Mouse (Mus musculus) neural tube, embryonic 12.5 days (tissue): ENCODE results near the gene Slc44a3. TPM values are rescaled to one million over a fixed set of nuclear protein-coding genes. Genes with fewer than 3 reads are reported as not detected.
A peak's percentile ranks its signal among the peaks of the same experiment; 100 is the strongest.

ENCODE experiments used
- ATAC-seq: fragments of 200-750 bp; cut with Nextera tagmentation; 2 replicates; pipeline ENCODE4 v1.8.0; 2017; ENCODE audit warnings: low read depth, mild to moderate bottlenecking, moderate TSS enrichment, moderate library complexity; ENCODE audit not compliant: low FRiP score
- H3K27ac ChIP-seq: fragments of 300-500 bp; sonication (generic); 2 replicates; pipeline ENCODE4 v1.5.1; 2016
- H3K27me3 ChIP-seq: fragments of 300-500 bp; sonication (generic); replicated peaks from 2 replicates; pipeline ENCODE4 v1.6.1; 2016; ENCODE audit warnings: mild to moderate bottlenecking
- H3K36me3 ChIP-seq: fragments of 300-500 bp; sonication (generic); 2 replicates; pipeline ENCODE4 v1.6.1; 2016; ENCODE audit warnings: mild to moderate bottlenecking
- H3K4me1 ChIP-seq: fragments of 300-500 bp; sonication (generic); 2 replicates; pipeline ENCODE4 v1.6.1; 2016
- H3K4me2 ChIP-seq: fragments of 300-500 bp; sonication (generic); replicated peaks from 2 replicates; pipeline ENCODE4 v1.6.1; 2016; ENCODE audit warnings: mild to moderate bottlenecking
- H3K4me3 ChIP-seq: fragments of 300-500 bp; sonication (generic); 2 replicates; pipeline ENCODE4 v1.5.1; 2016
- H3K9ac ChIP-seq: fragments of 300-500 bp; sonication (generic); 2 replicates; pipeline ENCODE4 v1.6.1; 2016; ENCODE audit warnings: mild to moderate bottlenecking
- H3K9me3 ChIP-seq: fragments of 300-500 bp; sonication (generic); 2 replicates; pipeline ENCODE4 v1.6.1; 2016; ENCODE audit warnings: mild to moderate bottlenecking
- WGBS: fragments of 180-500 bp; shearing (Covaris S2); methylation state at CpG from one replicate; pipeline ENCODE4 v1.1.7; 2016; 5-methylcytosine and 5-hydroxymethylcytosine counted together
- polyA plus RNA-seq: library from polyadenylated mRNA; unstranded; fragments of >200 nt; fragmentation: Nextera tagmentation; extraction: Ambion mirVana; gene quantifications from 2 replicates; pipeline ENCODE4 v1.2.1, GENCODE M21; 2016

Gene Slc44a3
- polyA plus RNA-seq, 1 experiment from 2014 or later: 0.53 TPM

DNA sequence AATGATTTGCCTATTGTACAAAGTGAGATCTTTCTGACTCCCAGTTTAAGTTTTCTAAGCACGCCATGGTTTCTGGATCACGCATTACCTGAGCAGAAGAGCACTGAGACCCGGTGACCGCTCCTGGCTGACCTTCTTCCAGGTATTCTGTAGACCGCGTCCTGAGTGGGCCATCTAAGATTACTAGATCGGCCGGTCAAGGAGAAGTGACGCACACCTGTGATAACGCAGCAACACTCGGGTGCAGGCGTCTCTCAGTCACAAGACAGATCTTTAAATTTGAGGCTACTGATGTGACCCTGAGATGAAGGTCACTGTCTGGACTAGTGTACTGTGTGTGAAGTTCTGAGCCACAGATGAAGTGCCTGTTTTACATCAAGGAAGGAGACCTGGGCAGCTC is 90.7 kb downstream of the Slc44a3 start:
- H3K27me3 ChIP-seq: no peaks in the 10 kb centered on the region
- no peaks in the 10 kb centered on the region for H3K9me3 ChIP-seq
- WGBS: 96% methylated on average over 12 of the region's 12 CpGs
- H3K4me3 ChIP-seq: no peak overlapping the region
- no peak overlapping the region for H3K27ac ChIP-seq
- peaks cover 16% of the 10 kb centered on the region; the same call in 1 of the 2 replicates for H3K4me1 ChIP-seq
- H3K4me2 ChIP-seq: no peak overlapping the region
- ATAC-seq: no peak
- H3K9ac ChIP-seq: no peak overlapping the region
- peaks cover 58% of the 10 kb centered on the region for H3K36me3 ChIP-seq

DNA sequence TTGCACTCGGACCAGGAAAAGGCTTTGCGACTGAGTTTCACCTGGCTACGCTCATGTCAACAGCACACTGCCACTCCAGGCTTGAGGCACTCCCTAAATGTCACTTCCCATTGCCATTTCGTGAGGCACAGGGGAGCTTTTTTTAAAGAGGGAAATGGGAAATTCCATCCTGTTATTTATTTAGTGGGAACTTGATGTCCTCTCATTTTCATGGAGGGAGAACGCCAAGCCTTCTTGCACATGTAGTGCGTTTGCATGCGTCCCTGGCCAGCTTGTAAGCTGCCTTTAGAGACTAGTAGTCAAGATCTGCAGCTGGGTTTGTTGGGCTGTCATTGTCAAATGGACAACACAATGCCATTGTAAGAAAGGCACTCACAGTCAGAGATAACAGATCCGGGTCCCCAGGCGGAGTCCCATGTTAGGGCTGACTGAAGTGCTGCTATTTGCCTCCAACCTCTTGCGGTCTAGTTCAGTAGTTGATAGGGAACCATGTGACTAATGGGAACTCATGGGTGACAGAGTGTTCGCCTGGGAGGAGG is 92.5 kb downstream of the Slc44a3 start:
- Histone ChIP-seq H3K4me2 (no peak overlapping the region), H3K9me3 (no peaks in the 10 kb centered on the region), H3K4me3 (no peak overlapping the region), H3K27me3 (no peaks in the 10 kb centered on the region), H3K9ac (no peak overlapping the region), H3K4me1 (peaks cover 26% of the 10 kb centered on the region), H3K36me3 (peaks cover 57% of the 10 kb centered on the region), H3K27ac (no peak overlapping the region)
- WGBS: 88% methylated on average over 11 of the region's 11 CpGs
- ATAC-seq: no peak

DNA sequence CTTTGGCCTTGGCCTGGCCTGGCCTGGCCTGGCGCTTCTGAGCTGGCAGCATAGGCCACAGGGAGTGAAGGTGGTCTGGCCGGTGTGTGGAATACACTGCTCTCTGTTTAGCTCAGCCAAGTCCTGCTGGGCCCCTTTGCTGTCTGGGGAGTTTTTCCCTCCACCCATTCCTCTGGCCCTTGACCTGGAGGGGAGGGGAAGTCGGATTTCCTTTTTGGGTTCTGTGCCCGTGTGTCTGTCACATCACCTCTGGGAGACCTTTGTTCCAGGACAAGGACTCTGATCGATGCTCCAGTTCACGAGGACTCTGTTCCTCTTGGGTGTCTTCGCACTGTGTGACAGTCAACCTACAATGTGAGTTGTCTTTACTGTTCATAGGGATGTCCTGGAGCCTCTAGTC is 94.2 kb downstream of the Slc44a3 start:
- no peak overlapping the region for H3K4me3 ChIP-seq
- 80% methylated on average over 7 of the region's 7 CpGs for WGBS
- no peaks in the 10 kb centered on the region for H3K9me3 ChIP-seq
- no peaks in the 10 kb centered on the region for H3K27me3 ChIP-seq
- H3K4me1 ChIP-seq: peaks cover 41% of the 10 kb centered on the region
- no peak overlapping the region for H3K4me2 ChIP-seq
- no peak for ATAC-seq
- H3K9ac ChIP-seq: no peak overlapping the region
- peaks cover 43% of the 10 kb centered on the region for H3K36me3 ChIP-seq
- H3K27ac ChIP-seq: no peak overlapping the region

DNA sequence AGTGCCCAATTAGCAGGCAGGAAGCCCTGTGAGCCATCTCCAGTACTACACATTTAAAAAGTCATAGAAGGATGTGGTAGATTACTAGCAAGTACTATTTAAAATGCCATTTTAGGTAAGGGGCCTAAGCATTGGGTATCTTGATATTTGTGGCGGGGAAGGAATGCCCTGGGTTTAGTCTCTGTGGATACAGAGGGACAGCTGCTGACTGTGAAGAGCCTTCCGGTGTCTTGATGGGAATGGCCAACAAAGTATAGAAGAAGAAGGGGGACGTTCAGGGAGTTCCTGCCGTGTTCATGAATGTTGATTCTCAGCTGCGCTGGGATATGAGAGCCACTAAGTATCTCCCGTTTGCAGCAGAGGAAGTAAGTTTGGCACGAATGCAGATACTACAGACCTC is 95.1 kb downstream of the Slc44a3 start:
- 93% methylated on average over 7 of the region's 7 CpGs for WGBS

DNA sequence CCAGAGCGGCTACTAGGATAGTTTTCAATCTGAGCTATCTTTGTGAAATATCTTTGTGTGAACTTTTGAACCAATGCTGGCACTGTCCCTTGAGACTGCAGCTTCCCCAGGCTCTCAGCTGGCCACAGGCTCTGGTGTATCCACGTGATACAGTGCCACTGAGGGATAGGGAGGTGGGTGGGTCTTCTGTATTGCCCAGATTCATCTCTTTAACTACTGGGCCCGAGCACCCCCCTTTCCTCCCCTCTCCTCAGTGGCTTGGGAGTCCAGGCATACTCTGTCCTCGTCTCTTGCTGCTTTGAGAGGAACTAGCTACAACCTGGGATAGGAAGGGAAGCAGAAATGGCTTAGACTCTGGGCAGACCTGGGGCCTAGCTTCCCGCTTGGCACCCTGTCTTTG is 96.9 kb downstream of the Slc44a3 start:
- Histone ChIP-seq H3K4me2 (peak overlapping the region; percentile 21; the same call in 1 of the 2 replicates), H3K9me3 (no peaks in the 10 kb centered on the region), H3K36me3 (peaks cover 25% of the 10 kb centered on the region), H3K27ac (no peak overlapping the region), H3K27me3 (no peaks in the 10 kb centered on the region), H3K9ac (no peak overlapping the region), H3K4me3 (no peak overlapping the region), H3K4me1 (peaks cover 55% of the 10 kb centered on the region)
- WGBS: 69% methylated on average over 5 of the region's 5 CpGs
- ATAC-seq: no peak

More for the DNA sequence above, 95.1 kb downstream of the Slc44a3 start:
- Histone ChIP-seq H3K4me2 (no peak overlapping the region), H3K36me3 (peaks cover 39% of the 10 kb centered on the region), H3K27ac (no peak overlapping the region), H3K4me3 (no peak overlapping the region), H3K9me3 (no peaks in the 10 kb centered on the region), H3K9ac (no peak overlapping the region), H3K27me3 (no peaks in the 10 kb centered on the region), H3K4me1 (peaks cover 47% of the 10 kb centered on the region)
- no peak for ATAC-seq

DNA sequence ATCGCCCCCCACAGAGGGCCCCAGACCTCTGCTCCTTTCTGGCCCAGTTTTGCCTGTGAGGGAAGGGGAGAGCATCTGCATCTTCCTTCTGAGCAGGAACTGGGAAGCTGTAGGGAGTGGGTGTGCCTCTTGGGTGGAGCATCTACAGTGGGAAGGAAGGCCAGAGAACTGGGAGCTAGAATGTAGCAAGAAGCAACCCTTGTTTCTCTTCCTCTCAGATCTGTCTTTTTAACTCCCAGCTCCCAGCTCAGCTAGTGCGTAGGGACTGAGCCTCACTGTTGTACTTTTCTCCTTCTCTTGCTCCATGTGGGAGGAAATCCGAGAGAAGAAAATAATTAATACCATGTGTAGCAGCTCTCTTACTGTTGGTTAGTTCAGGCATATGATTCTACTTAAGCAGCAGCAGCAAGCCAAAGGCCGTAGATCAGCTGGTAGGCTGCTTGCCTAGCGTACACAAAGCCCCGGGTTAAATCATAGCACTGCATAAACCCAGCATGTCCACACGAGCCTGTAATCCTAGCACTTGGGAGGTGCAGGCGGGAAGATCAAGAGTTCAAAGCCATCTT is 98.2 kb downstream of the Slc44a3 start:
- Histone ChIP-seq H3K27ac (no peak overlapping the region; the same call in 1 of the 2 replicates), H3K9me3 (no peaks in the 10 kb centered on the region), H3K27me3 (no peaks in the 10 kb centered on the region), H3K4me2 (peak overlapping the region; percentile 14; the same call in 1 of the 2 replicates), H3K4me3 (no peak overlapping the region), H3K4me1 (peaks cover 67% of the 10 kb centered on the region), H3K36me3 (peaks cover 18% of the 10 kb centered on the region), H3K9ac (peak overlapping the region; percentile 45; the same call in 1 of the 2 replicates)
- no peak for ATAC-seq
- WGBS: 63% methylated on average over 8 of the region's 8 CpGs

DNA sequence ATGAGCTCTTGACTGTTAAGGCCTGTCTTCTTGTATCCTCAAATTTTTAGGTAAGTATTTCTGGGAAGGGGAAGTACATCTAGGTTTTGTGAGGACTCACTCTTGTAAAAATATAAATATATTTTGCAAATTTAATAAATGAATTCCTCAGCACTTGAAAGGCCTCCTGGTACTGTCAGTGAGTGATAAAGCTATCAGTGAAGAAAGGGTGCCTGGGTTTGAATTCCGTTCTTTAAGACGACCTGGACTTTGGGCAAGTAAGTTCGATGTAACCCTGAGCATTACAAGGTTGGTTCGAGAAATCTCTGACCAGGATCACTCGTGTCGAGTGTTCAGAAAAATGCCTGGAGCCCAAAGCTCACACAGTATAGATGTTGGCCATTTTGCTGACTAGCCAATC is 98.8 kb downstream of the Slc44a3 start:
- peaks cover 12% of the 10 kb centered on the region; the same call in 1 of the 2 replicates for H3K36me3 ChIP-seq
- no peaks in the 10 kb centered on the region for H3K27me3 ChIP-seq
- no peak overlapping the region for H3K4me2 ChIP-seq
- H3K27ac ChIP-seq: no peak overlapping the region
- 87% methylated on average over 6 of the region's 6 CpGs for WGBS
- H3K4me3 ChIP-seq: no peak overlapping the region
- H3K9me3 ChIP-seq: no peaks in the 10 kb centered on the region
- peaks cover 68% of the 10 kb centered on the region for H3K4me1 ChIP-seq
- no peak for ATAC-seq
- H3K9ac ChIP-seq: no peak overlapping the region

DNA sequence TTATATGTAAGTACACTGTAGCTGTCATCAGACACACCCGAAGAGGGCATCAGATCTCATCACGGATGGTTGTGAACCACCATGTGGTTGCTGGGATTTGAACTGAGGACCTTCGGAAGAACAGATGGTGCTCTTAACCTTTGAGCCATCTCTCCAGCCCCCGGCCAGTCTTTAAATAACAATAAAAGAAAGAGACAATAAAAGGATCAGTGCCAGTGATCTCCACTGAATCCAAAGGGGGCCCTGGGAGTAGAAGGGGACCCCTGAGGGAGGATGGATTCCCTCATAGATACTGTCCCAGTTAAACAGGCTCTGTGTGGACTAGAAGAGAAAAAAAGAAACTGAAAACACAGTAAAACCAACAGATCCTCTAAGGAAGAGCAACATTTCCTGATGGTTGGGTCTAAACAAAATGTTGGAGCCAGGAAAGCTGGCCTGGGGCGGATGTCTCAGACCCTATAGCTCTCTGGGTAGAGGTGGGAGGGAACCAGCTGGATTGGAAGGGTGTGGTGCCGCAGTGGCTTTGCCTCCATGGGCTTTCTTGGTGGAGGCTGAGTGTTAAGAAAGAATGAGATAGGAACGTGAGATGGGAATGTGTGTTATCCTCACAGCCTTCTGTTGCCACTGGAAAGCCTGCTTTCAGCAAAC is 101.8 kb downstream of the Slc44a3 start:
- Histone ChIP-seq H3K36me3 (no peaks in the 10 kb centered on the region), H3K4me2 (peak overlapping the region; percentile 78), H3K9ac (no peak overlapping the region), H3K4me1 (peaks cover 65% of the 10 kb centered on the region), H3K4me3 (no peak overlapping the region), H3K27me3 (no peaks in the 10 kb centered on the region), H3K9me3 (no peaks in the 10 kb centered on the region), H3K27ac (no peak overlapping the region)
- 22% methylated on average over 7 of the region's 7 CpGs for WGBS
- ATAC-seq: no peak

DNA sequence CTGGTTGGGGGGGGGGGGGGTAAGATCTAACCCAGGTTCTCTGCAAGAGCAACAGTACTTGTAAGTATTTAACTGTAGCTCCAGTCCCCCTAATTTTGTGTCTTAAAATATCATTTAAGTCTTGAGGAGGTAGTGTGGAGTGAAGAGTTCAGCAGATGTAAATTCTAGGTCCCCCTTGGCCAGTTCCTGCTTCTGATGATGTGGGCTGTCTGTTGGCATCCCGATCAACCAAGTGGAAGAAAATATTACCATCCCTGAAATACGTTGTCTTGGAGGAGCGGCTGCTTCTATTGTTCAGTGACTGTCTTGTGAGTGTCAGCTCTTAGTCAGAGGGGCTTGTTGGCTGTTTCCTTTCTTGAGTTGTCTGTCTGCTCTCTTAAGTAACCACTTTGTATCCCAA is 102.7 kb downstream of the Slc44a3 start:
- Histone ChIP-seq H3K9me3 (no peaks in the 10 kb centered on the region), H3K4me2 (peak overlapping the region; percentile 78), H3K27ac (no peak overlapping the region), H3K36me3 (no peaks in the 10 kb centered on the region), H3K4me3 (peak overlapping the region; percentile 18), H3K4me1 (peaks cover 55% of the 10 kb centered on the region), H3K27me3 (no peaks in the 10 kb centered on the region), H3K9ac (no peak overlapping the region)
- 28% methylated on average over 3 of the region's 3 CpGs for WGBS
- ATAC-seq: no peak

DNA sequence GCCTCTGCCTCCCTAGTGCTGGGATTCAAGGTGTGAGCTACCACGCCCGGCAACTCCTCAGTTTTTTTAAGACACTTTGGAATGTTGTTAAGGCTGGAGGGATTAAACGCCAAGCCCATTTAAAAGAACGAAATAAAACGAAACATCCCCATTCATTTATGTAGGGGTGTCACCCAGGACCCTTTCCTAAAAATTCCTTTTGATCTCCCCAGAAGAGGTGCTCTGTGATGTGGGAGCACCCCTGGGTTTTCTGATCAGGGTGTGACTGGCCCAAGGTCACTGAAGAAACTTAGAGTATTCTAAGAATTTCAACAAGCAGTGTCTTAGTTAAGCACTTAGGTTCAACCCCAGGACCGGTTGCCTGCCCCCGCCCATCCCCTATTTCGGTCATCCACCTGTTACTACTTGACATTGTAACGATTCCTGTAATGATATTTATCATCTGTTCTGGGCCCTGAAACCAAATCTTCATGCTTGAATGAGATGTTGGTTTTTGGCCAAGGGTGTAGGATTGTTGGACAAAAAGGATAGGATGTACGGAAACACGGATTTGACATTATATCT is 103.4 kb downstream of the Slc44a3 start:
- 59% methylated on average over 11 of the region's 11 CpGs for WGBS
- H3K9me3 ChIP-seq: no peaks in the 10 kb centered on the region
- H3K27ac ChIP-seq: no peak overlapping the region
- peak overlapping the region; percentile 98 for H3K9ac ChIP-seq
- no peaks in the 10 kb centered on the region for H3K27me3 ChIP-seq
- H3K36me3 ChIP-seq: no peaks in the 10 kb centered on the region
- ATAC-seq: no peak
- H3K4me2 ChIP-seq: peak overlapping the region; percentile 78
- H3K4me3 ChIP-seq: peak overlapping the region; percentile 89
- H3K4me1 ChIP-seq: peaks cover 49% of the 10 kb centered on the region

DNA sequence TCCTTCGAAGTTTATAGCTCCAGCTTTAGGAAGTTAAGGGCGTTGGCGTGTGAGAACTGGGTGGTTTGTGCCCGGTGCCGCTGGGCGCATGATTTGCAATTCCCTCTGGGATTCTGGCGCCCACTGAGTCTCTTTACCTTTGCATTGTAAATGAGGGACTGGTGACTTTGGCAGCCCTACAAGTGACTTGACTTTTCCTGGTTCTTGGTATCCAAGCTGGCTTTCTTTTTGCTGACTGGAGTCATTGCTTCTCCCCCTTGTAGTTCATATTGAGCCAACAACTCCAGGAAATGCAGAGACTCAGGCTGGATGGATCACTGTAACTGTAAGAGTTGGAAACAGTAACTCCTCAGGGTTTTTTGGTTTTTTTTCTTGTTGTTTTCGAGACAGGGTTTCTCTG is 104.0 kb downstream of the Slc44a3 start:
- H3K9me3 ChIP-seq: no peaks in the 10 kb centered on the region
- H3K36me3 ChIP-seq: no peaks in the 10 kb centered on the region
- 7% methylated on average over 8 of the region's 8 CpGs for WGBS
- peak overlapping the region; percentile 89 for H3K4me3 ChIP-seq
- no peak overlapping the region for H3K27ac ChIP-seq
- peak overlapping the region; percentile 78 for H3K4me2 ChIP-seq
- no peak for ATAC-seq
- H3K9ac ChIP-seq: peak overlapping the region; percentile 98
- H3K4me1 ChIP-seq: peaks cover 44% of the 10 kb centered on the region
- no peaks in the 10 kb centered on the region for H3K27me3 ChIP-seq

DNA sequence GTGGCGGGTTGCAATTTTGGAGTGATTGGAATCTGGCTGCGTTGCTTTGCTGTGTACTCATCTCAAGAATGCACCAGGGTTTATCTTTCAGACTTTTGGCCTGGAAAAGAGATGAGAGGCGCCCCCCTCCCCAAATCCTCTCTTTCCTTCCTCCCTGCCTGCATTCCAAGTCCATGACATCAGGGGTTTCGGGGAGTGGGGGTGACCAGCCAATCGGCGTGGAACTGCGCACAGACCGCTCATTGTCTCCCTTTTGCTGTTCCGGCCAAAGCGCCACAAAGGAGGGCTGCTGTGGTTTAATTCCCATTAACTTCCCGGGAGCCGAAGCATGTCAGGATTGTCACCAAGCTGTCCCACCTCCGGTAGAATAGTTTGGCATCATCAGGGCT is 104.7 kb downstream of the Slc44a3 start:
- Histone ChIP-seq H3K36me3 (no peaks in the 10 kb centered on the region), H3K4me1 (peaks cover 37% of the 10 kb centered on the region), H3K9ac (peak overlapping the region; percentile 98), H3K27me3 (no peaks in the 10 kb centered on the region), H3K4me2 (peak overlapping the region; percentile 78), H3K4me3 (peak overlapping the region; percentile 89), H3K9me3 (no peaks in the 10 kb centered on the region), H3K27ac (peak overlapping the region; percentile 98)
- peak; percentile 80 for ATAC-seq
- WGBS: under 1% methylated on average over 13 of the region's 13 CpGs
